Mouse (Mus musculus): ENCODE measurements around the gene Prok1. TPM values are rescaled to one million over a fixed set of nuclear protein-coding genes. Genes with fewer than 3 reads are reported as not detected.

The Prok1 gene
- polyA plus RNA-seq, 1 experiment from 2014 or later = 0.04 TPM

GRCm38 (mm10) chr3:107266814-107267345 is 27.4 kb upstream of the Prok1 start:
- H3K9ac ChIP-seq (ENCODE audit: low read depth, low read length) = no peak overlapping the region
- no peak for ATAC-seq
- H3K9me3 ChIP-seq (ENCODE audit: control insufficient read depth, low read length) = no peaks in the 10 kb centered on the region
- no peaks in the 10 kb centered on the region for H3K27me3 ChIP-seq (replicated peaks; ENCODE audit: control insufficient read depth, insufficient read depth, low read length)
- no peaks in the 10 kb centered on the region for H3K4me1 ChIP-seq (ENCODE audit: control insufficient read depth, insufficient read depth, low read length)
- no peak overlapping the region for H3K4me3 ChIP-seq (ENCODE audit: low read length)
- H3K27ac ChIP-seq (ENCODE audit: low read length) = no peak overlapping the region
- WGBS = 50% methylated on average over 2 of the region's 2 CpGs
- H3K4me2 ChIP-seq (ENCODE audit: low read depth, low read length) = no peak overlapping the region
- H3K36me3 ChIP-seq (ENCODE audit: control insufficient read depth, insufficient read depth, low read length) = no peaks in the 10 kb centered on the region

- WGBS = 29% methylated on average over 7 of the region's 7 CpGs
- H3K4me1 ChIP-seq (ENCODE audit: control insufficient read depth, insufficient read depth, low read length) = 0 out of 2 replicates have a peak, but pooled peaks cover 5% of the 10 kb centered on the region
- no peaks in the 10 kb centered on the region for H3K27me3 ChIP-seq (replicated peaks; ENCODE audit: control insufficient read depth, insufficient read depth, low read length)
- H3K9ac ChIP-seq (ENCODE audit: low read depth, low read length) = no peak overlapping the region
- H3K27ac ChIP-seq (ENCODE audit: low read length) = no peak overlapping the region
- H3K36me3 ChIP-seq (ENCODE audit: control insufficient read depth, insufficient read depth, low read length) = no peaks in the 10 kb centered on the region
- no peak overlapping the region for H3K4me2 ChIP-seq (ENCODE audit: low read depth, low read length)
- H3K9me3 ChIP-seq (ENCODE audit: control insufficient read depth, low read length) = no peaks in the 10 kb centered on the region
- ATAC-seq = no peak
- H3K4me3 ChIP-seq (ENCODE audit: low read length) = no peak overlapping the region
Measured at GRCm38 (mm10) chr3:107261851-107262165, 22.3 kb upstream of the Prok1 start.

DNA sequence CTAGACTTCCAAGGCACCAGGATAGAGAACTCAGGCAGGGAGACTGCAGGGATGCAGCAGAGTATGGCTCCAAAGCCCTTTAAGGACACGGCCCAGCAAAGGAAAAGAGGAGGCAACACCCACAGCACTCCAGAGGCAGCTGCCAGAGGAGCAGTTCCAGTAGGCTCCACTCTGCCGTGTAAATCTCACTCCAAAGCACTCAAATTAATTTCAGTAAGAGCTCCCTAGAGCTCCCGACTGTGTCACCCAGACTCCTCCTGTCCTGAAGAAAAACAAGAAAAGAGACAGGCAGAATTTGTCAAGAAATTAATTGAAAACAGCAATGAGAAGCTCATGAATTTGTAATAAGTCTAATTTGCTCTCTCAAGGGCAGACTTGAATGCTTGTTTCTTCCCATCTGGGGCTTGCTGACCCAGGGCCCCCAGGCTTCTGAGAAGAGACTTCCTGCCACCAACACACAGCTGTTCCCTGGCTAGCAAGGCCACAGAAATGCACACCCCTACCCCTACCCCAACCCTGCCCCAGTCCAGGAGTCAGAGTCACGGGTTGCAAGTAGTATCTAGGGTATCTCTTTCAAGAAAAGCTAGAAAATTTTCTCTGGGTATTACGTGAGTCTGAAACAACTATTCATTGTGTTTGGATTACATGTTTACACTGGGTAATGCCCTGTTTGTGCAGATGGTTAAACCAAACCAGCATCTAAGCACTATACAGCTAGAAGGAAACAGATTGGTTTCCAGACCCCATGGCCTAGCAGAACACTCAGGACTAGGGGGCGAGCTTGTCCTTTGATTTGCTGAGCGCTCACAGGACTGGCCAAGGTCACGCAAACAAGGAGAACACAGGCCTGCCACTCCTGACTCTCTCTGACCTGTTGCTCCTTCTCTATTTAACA is 21.7 kb upstream of the Prok1 start:
- Histone ChIP-seq H3K9me3 (ENCODE audit: control insufficient read depth, low read length) (no peaks in the 10 kb centered on the region), H3K4me1 (ENCODE audit: control insufficient read depth, insufficient read depth, low read length) (0 out of 2 replicates have a peak, but pooled peaks cover 5% of the 10 kb centered on the region), H3K27ac (ENCODE audit: low read length) (peak overlapping the region; percentile 1; the same call in 1 of the 2 replicates), H3K4me2 (ENCODE audit: low read depth, low read length) (no peak overlapping the region), H3K27me3 (replicated peaks; ENCODE audit: control insufficient read depth, insufficient read depth, low read length) (no peaks in the 10 kb centered on the region), H3K9ac (ENCODE audit: low read depth, low read length) (no peak overlapping the region), H3K4me3 (ENCODE audit: low read length) (no peak overlapping the region), H3K36me3 (ENCODE audit: control insufficient read depth, insufficient read depth, low read length) (no peaks in the 10 kb centered on the region)
- 0 out of 2 replicates have a peak, but pooled peaks have one; percentile 58 for ATAC-seq
- 41% methylated on average over 8 of the region's 8 CpGs for WGBS

- H3K4me1 ChIP-seq (ENCODE audit: control insufficient read depth, insufficient read depth, low read length) = 0 out of 2 replicates have a peak, but pooled peaks cover 5% of the 10 kb centered on the region
- H3K27ac ChIP-seq (ENCODE audit: low read length) = no peak overlapping the region
- no peak overlapping the region for H3K4me2 ChIP-seq (ENCODE audit: low read depth, low read length)
- no peak overlapping the region for H3K9ac ChIP-seq (ENCODE audit: low read depth, low read length)
- no peaks in the 10 kb centered on the region for H3K9me3 ChIP-seq (ENCODE audit: control insufficient read depth, low read length)
- H3K27me3 ChIP-seq (replicated peaks; ENCODE audit: control insufficient read depth, insufficient read depth, low read length) = no peaks in the 10 kb centered on the region
- ATAC-seq = no peak
- WGBS = 49% methylated on average over 5 of the region's 5 CpGs
- no peak overlapping the region for H3K4me3 ChIP-seq (ENCODE audit: low read length)
- H3K36me3 ChIP-seq (ENCODE audit: control insufficient read depth, insufficient read depth, low read length) = no peaks in the 10 kb centered on the region
Measured at GRCm38 (mm10) chr3:107257924-107258323, 18.4 kb upstream of the Prok1 start.

DNA sequence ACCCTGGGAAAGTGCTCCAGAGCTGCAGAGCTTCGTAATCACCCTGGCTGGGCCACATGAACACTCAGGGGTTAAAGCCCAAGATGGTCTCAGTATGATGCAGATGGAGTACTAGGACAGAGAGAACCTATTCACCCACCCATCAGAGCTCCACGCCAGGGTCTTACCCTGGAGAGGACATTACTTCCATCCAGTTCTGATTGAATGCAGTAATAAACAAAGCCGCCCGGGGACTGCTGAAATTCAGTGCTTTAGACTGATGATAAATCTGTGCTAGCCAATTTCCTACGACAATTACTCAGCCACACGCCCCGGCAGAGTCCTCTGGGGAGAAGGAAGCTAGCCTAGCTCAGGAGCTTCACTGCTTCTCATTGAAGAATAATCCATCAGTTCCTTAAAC is 17.2 kb upstream of the Prok1 start:
- no peak overlapping the region for H3K4me2 ChIP-seq (ENCODE audit: low read depth, low read length)
- no peaks in the 10 kb centered on the region for H3K36me3 ChIP-seq (ENCODE audit: control insufficient read depth, insufficient read depth, low read length)
- 42% methylated on average over 7 of the region's 7 CpGs for WGBS
- H3K27ac ChIP-seq (ENCODE audit: low read length) = no peak overlapping the region
- no peak for ATAC-seq
- H3K4me1 ChIP-seq (ENCODE audit: control insufficient read depth, insufficient read depth, low read length) = 0 out of 2 replicates have a peak, but pooled peaks cover 5% of the 10 kb centered on the region
- no peak overlapping the region for H3K4me3 ChIP-seq (ENCODE audit: low read length)
- no peaks in the 10 kb centered on the region for H3K9me3 ChIP-seq (ENCODE audit: control insufficient read depth, low read length)
- H3K9ac ChIP-seq (ENCODE audit: low read depth, low read length) = no peak overlapping the region
- no peaks in the 10 kb centered on the region for H3K27me3 ChIP-seq (replicated peaks; ENCODE audit: control insufficient read depth, insufficient read depth, low read length)

GRCm38 (mm10) chr3:107255992-107256391 is 16.5 kb upstream of the Prok1 start:
- Histone ChIP-seq H3K36me3 (ENCODE audit: control insufficient read depth, insufficient read depth, low read length) (no peaks in the 10 kb centered on the region), H3K4me3 (ENCODE audit: low read length) (no peak overlapping the region), H3K4me1 (ENCODE audit: control insufficient read depth, insufficient read depth, low read length) (0 out of 2 replicates have a peak, but pooled peaks cover 2% of the 10 kb centered on the region), H3K9ac (ENCODE audit: low read depth, low read length) (no peak overlapping the region), H3K27me3 (replicated peaks; ENCODE audit: control insufficient read depth, insufficient read depth, low read length) (no peaks in the 10 kb centered on the region), H3K9me3 (ENCODE audit: control insufficient read depth, low read length) (no peaks in the 10 kb centered on the region), H3K27ac (ENCODE audit: low read length) (no peak overlapping the region), H3K4me2 (ENCODE audit: low read depth, low read length) (no peak overlapping the region)
- ATAC-seq = no peak
- WGBS = 81% methylated on average over 3 of the region's 3 CpGs

- no peaks in the 10 kb centered on the region for H3K27me3 ChIP-seq (replicated peaks; ENCODE audit: control insufficient read depth, insufficient read depth, low read length)
- no peak overlapping the region for H3K27ac ChIP-seq (ENCODE audit: low read length)
- no peaks in the 10 kb centered on the region for H3K9me3 ChIP-seq (ENCODE audit: control insufficient read depth, low read length)
- ATAC-seq = no peak
- H3K36me3 ChIP-seq (ENCODE audit: control insufficient read depth, insufficient read depth, low read length) = no peaks in the 10 kb centered on the region
- H3K4me3 ChIP-seq (ENCODE audit: low read length) = no peak overlapping the region
- no peak overlapping the region for H3K9ac ChIP-seq (ENCODE audit: low read depth, low read length)
- 50% methylated on average over 5 of the region's 5 CpGs for WGBS
- H3K4me2 ChIP-seq (ENCODE audit: low read depth, low read length) = no peak overlapping the region
- no peaks in the 10 kb centered on the region for H3K4me1 ChIP-seq (ENCODE audit: control insufficient read depth, insufficient read depth, low read length)
Measured at GRCm38 (mm10) chr3:107253925-107254324, 14.4 kb upstream of the Prok1 start.

DNA sequence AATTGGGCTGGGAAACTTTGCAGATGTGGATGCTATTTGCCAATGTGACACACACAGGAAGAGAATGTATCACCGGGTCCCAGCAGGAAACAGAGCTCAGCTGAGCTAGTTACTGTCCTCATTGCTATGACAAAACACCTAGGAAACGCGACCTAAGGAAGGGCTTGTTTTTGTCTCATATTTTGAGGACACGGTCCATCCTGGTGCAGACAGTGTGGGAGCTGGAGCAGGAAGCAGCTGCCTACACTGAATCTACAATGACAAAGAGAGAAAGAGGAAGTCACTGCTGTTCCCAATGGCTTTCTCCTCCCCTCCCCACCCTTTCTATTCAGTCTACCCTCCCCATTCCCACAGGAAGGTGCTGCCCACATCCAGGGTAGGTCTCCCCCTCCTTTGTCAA is 12.5 kb upstream of the Prok1 start:
- H3K36me3 ChIP-seq (ENCODE audit: control insufficient read depth, insufficient read depth, low read length) = no peaks in the 10 kb centered on the region
- H3K4me2 ChIP-seq (ENCODE audit: low read depth, low read length) = no peak overlapping the region
- H3K9ac ChIP-seq (ENCODE audit: low read depth, low read length) = no peak overlapping the region
- H3K4me3 ChIP-seq (ENCODE audit: low read length) = no peak overlapping the region
- H3K4me1 ChIP-seq (ENCODE audit: control insufficient read depth, insufficient read depth, low read length) = no peaks in the 10 kb centered on the region
- no peak for ATAC-seq
- H3K27me3 ChIP-seq (replicated peaks; ENCODE audit: control insufficient read depth, insufficient read depth, low read length) = no peaks in the 10 kb centered on the region
- H3K9me3 ChIP-seq (ENCODE audit: control insufficient read depth, low read length) = no peaks in the 10 kb centered on the region
- WGBS = 50% methylated on average over 4 of the region's 4 CpGs
- H3K27ac ChIP-seq (ENCODE audit: low read length) = no peak overlapping the region

GRCm38 (mm10) chr3:107250320-107250719 is 10.8 kb upstream of the Prok1 start:
- no peak for ATAC-seq
- no peaks in the 10 kb centered on the region for H3K27me3 ChIP-seq (replicated peaks; ENCODE audit: control insufficient read depth, insufficient read depth, low read length)

More at GRCm38 (mm10) chr3:107250320-107250719, 10.8 kb upstream of the Prok1 start:
- H3K36me3 ChIP-seq (ENCODE audit: control insufficient read depth, insufficient read depth, low read length) = no peaks in the 10 kb centered on the region
- no peak overlapping the region for H3K4me3 ChIP-seq (ENCODE audit: low read length)
- H3K4me2 ChIP-seq (ENCODE audit: low read depth, low read length) = no peak overlapping the region
- no peaks in the 10 kb centered on the region for H3K9me3 ChIP-seq (ENCODE audit: control insufficient read depth, low read length)
- no peak overlapping the region for H3K9ac ChIP-seq (ENCODE audit: low read depth, low read length)
- WGBS = 19% methylated on average over 2 of the region's 2 CpGs
- no peak overlapping the region for H3K27ac ChIP-seq (ENCODE audit: low read length)
- no peaks in the 10 kb centered on the region for H3K4me1 ChIP-seq (ENCODE audit: control insufficient read depth, insufficient read depth, low read length)
